Mouse (Mus musculus) fat pad, adult 2 months (tissue): ENCODE data around the gene Scube3.

ENCODE experiments used
- DNase-seq: peaks from one replicate; pipeline ENCODE4 v3.0.0-alpha.2; 2011; ENCODE audit warnings: low read depth, low spot score; ENCODE audit errors: extremely low read depth

The Scube3 gene

GRCm38 (mm10) chr17:28141771-28142699, at the start of gene Scube3:
Gene Scube3, plus strand, starts transcription at chr17:28142141.
- no peak for DNase-seq

- DNase-seq: no peak
Observed at GRCm38 (mm10) chr17:28092297-28092696, 49.6 kb upstream of the Scube3 start.

GRCm38 (mm10) chr17:28093837-28094236, 48.1 kb upstream of the Scube3 start:
- DNase-seq: no peak

GRCm38 (mm10) chr17:28096418-28096817, 45.5 kb upstream of the Scube3 start:
- DNase-seq: no peak

GRCm38 (mm10) chr17:28097308-28097707, 44.6 kb upstream of the Scube3 start:
- no peak for DNase-seq

GRCm38 (mm10) chr17:28099086-28099485, 42.9 kb upstream of the Scube3 start:
- no peak for DNase-seq

- DNase-seq: no peak
Observed at GRCm38 (mm10) chr17:28100669-28101068, 41.3 kb upstream of the Scube3 start.

- DNase-seq: no peak
Observed at GRCm38 (mm10) chr17:28101284-28101887, 40.6 kb upstream of the Scube3 start.

- no peak for DNase-seq
Observed at GRCm38 (mm10) chr17:28101902-28102319, 40.0 kb upstream of the Scube3 start.

GRCm38 (mm10) chr17:28104416-28104815, 37.5 kb upstream of the Scube3 start:
- DNase-seq: no peak

- DNase-seq: no peak
Observed at GRCm38 (mm10) chr17:28106352-28106751, 35.6 kb upstream of the Scube3 start.

- no peak for DNase-seq
Observed at GRCm38 (mm10) chr17:28107275-28107674, 34.7 kb upstream of the Scube3 start.

- no peak for DNase-seq
Observed at GRCm38 (mm10) chr17:28112266-28112665, 29.7 kb upstream of the Scube3 start.

- DNase-seq: no peak
Observed at GRCm38 (mm10) chr17:28116335-28116734, 25.6 kb upstream of the Scube3 start.

- DNase-seq: no peak
Observed at GRCm38 (mm10) chr17:28117451-28118209, 24.3 kb upstream of the Scube3 start.

GRCm38 (mm10) chr17:28120460-28120859, 21.5 kb upstream of the Scube3 start:
- DNase-seq: no peak

- DNase-seq: no peak
Observed at GRCm38 (mm10) chr17:28122949-28123348, 19.0 kb upstream of the Scube3 start.

GRCm38 (mm10) chr17:28123627-28124026, 18.3 kb upstream of the Scube3 start:
- no peak for DNase-seq

GRCm38 (mm10) chr17:28124368-28124767, 17.6 kb upstream of the Scube3 start:
- DNase-seq: no peak

- no peak for DNase-seq
Observed at GRCm38 (mm10) chr17:28129796-28130195, 12.1 kb upstream of the Scube3 start.

GRCm38 (mm10) chr17:28130391-28131125, 11.4 kb upstream of the Scube3 start:
- no peak for DNase-seq
